Mouse (Mus musculus): ENCODE measurements around the gene Gm47841. TPM values are rescaled to one million over a fixed set of nuclear protein-coding genes. Genes with fewer than 3 reads are reported as not detected.

Gene Gm47841
- polyA plus RNA-seq, 1 experiment from 2014 or later, result not detected

GRCm38 (mm10) chr15:101086451-101086850 is 39.3 kb upstream of the Gm47841 start:
- no peaks in the 10 kb centered on the region for H3K36me3 ChIP-seq (ENCODE audit: control insufficient read depth, insufficient read depth, low read length)
- no peaks in the 10 kb centered on the region for H3K27me3 ChIP-seq (ENCODE audit: control insufficient read depth, insufficient read depth, low read depth, low read length)
- H3K9me3 ChIP-seq (ENCODE audit: control insufficient read depth, low read length), result no peaks in the 10 kb centered on the region
- no peak overlapping the region for H3K27ac ChIP-seq (ENCODE audit: low read length)
- whole genome bisulfite sequencing, result 63% methylated on average over 9 of the region's 9 CpGs
- H3K4me1 ChIP-seq (replicated peaks; ENCODE audit: control insufficient read depth, insufficient read depth, low read length), result peaks cover 12% of the 10 kb centered on the region
- no peak overlapping the region for H3K4me3 ChIP-seq (ENCODE audit: low read length)
- H3K9ac ChIP-seq (ENCODE audit: low read length), result no peak overlapping the region
- H3K4me2 ChIP-seq (ENCODE audit: low read depth, low read length), result no peak overlapping the region
- no peak for ATAC-seq (ENCODE audit: low read depth)

DNA sequence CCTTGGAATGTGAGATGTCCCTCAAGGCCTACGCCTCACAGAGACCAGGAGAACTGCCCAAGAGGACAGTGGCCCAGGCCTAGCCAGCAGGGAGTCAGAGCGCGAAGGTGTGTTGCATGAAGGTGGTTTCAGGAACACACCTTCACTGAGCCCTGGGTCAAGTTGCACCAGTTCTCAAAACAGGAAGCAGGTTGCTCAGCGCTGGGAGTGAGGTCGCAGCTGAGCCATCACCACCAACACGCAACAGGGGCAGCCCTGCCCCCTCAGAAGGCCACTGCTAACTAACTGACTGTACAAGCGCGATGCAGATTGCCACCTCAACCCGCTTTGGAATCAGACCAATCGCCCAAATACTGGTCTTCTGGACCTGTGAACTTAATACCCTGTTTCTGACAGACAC is 37.3 kb upstream of the Gm47841 start:
- no peaks in the 10 kb centered on the region for H3K9me3 ChIP-seq (ENCODE audit: control insufficient read depth, low read length)
- no peaks in the 10 kb centered on the region for H3K36me3 ChIP-seq (ENCODE audit: control insufficient read depth, insufficient read depth, low read length)

DNA sequence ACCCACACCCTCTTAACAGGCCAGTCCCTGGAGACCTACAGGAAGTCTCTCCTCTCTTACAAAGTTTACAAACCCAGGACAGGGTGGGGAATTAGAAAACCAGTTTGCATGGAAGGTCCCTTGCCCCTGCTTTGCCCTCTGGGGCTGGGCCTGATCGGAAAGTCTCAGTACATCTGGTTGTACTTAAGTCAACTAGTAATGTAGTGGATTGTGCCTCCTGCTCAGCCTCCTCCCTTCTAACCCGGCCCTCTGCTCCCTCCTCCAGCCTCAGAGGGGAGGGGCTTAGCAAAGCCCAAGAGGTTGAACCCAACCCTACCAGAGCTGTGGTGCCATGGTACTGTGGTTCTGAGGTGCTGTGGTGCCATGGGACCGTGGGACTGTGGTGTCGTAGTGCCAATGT is 35.0 kb upstream of the Gm47841 start:
- Histone ChIP-seq H3K4me1 (replicated peaks; ENCODE audit: control insufficient read depth, insufficient read depth, low read length) (peaks cover 27% of the 10 kb centered on the region), H3K27ac (ENCODE audit: low read length) (peak overlapping the region; percentile 25; the same call in 1 of the 2 replicates), H3K27me3 (ENCODE audit: control insufficient read depth, insufficient read depth, low read depth, low read length) (no peaks in the 10 kb centered on the region), H3K36me3 (ENCODE audit: control insufficient read depth, insufficient read depth, low read length) (no peaks in the 10 kb centered on the region), H3K4me3 (ENCODE audit: low read length) (no peak overlapping the region), H3K4me2 (ENCODE audit: low read depth, low read length) (no peak overlapping the region), H3K9ac (ENCODE audit: low read length) (no peak overlapping the region), H3K9me3 (ENCODE audit: control insufficient read depth, low read length) (no peaks in the 10 kb centered on the region)
- ATAC-seq (ENCODE audit: low read depth), result no peak
- 50% methylated on average over 4 of the region's 4 CpGs for WGBS

More for the DNA sequence above, 37.3 kb upstream of the Gm47841 start:
- 65% methylated on average over 10 of the region's 10 CpGs for WGBS
- H3K4me3 ChIP-seq (ENCODE audit: low read length), result no peak overlapping the region
- no peak overlapping the region for H3K27ac ChIP-seq (ENCODE audit: low read length)
- H3K27me3 ChIP-seq (ENCODE audit: control insufficient read depth, insufficient read depth, low read depth, low read length), result no peaks in the 10 kb centered on the region
- H3K9ac ChIP-seq (ENCODE audit: low read length), result no peak overlapping the region
- ATAC-seq (ENCODE audit: low read depth), result no peak
- no peak overlapping the region for H3K4me2 ChIP-seq (ENCODE audit: low read depth, low read length)
- H3K4me1 ChIP-seq (replicated peaks; ENCODE audit: control insufficient read depth, insufficient read depth, low read length), result peaks cover 17% of the 10 kb centered on the region

- no peak for ATAC-seq (ENCODE audit: low read depth)
- H3K4me2 ChIP-seq (ENCODE audit: low read depth, low read length), result no peak overlapping the region
- peak overlapping the region; percentile 50 for H3K27ac ChIP-seq (ENCODE audit: low read length)
- H3K4me1 ChIP-seq (replicated peaks; ENCODE audit: control insufficient read depth, insufficient read depth, low read length), result peaks cover 37% of the 10 kb centered on the region
- H3K4me3 ChIP-seq (ENCODE audit: low read length), result no peak overlapping the region
- H3K36me3 ChIP-seq (ENCODE audit: control insufficient read depth, insufficient read depth, low read length), result no peaks in the 10 kb centered on the region
- H3K9me3 ChIP-seq (ENCODE audit: control insufficient read depth, low read length), result no peaks in the 10 kb centered on the region
- H3K9ac ChIP-seq (ENCODE audit: low read length), result no peak overlapping the region
- H3K27me3 ChIP-seq (ENCODE audit: control insufficient read depth, insufficient read depth, low read depth, low read length), result peaks cover 4% of the 10 kb centered on the region; the same call in 1 of the 2 replicates
- WGBS, result 75% methylated on average over 7 of the region's 7 CpGs
Measured at GRCm38 (mm10) chr15:101081035-101081548, 33.9 kb upstream of the Gm47841 start.

DNA sequence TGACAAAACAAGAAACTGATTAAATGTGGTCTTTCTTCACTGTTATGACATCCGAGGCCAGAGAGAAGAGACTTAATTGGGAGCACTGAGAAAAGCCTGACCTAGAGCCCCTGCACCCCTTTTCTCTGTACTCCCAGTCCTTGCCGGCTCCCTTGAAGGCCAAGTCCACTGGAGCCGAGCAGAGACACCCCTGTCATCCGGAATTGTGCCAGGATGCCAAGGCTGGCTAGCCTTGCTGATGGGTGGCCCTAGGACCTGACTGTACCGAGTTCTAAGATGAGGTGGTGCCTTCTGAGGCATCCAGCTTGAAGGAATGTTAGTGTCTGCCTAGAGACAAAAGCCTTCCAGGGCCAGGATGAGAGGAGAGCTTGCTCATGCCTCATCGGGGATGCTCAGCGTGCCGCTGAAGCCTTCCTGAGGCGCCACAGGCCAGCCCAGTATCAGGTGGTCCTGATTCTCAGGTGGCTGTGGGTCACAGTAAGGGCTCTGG is 32.9 kb upstream of the Gm47841 start:
- Histone ChIP-seq H3K36me3 (ENCODE audit: control insufficient read depth, insufficient read depth, low read length) (no peaks in the 10 kb centered on the region), H3K27ac (ENCODE audit: low read length) (peak overlapping the region; percentile 73), H3K9ac (ENCODE audit: low read length) (no peak overlapping the region; the same call in 1 of the 2 replicates), H3K4me3 (ENCODE audit: low read length) (no peak overlapping the region), H3K9me3 (ENCODE audit: control insufficient read depth, low read length) (no peaks in the 10 kb centered on the region), H3K27me3 (ENCODE audit: control insufficient read depth, insufficient read depth, low read depth, low read length) (peaks cover 7% of the 10 kb centered on the region; the same call in 1 of the 2 replicates), H3K4me1 (replicated peaks; ENCODE audit: control insufficient read depth, insufficient read depth, low read length) (peaks cover 46% of the 10 kb centered on the region), H3K4me2 (ENCODE audit: low read depth, low read length) (no peak overlapping the region)
- 80% methylated on average over 9 of the region's 9 CpGs for WGBS
- no peak for ATAC-seq (ENCODE audit: low read depth)

DNA sequence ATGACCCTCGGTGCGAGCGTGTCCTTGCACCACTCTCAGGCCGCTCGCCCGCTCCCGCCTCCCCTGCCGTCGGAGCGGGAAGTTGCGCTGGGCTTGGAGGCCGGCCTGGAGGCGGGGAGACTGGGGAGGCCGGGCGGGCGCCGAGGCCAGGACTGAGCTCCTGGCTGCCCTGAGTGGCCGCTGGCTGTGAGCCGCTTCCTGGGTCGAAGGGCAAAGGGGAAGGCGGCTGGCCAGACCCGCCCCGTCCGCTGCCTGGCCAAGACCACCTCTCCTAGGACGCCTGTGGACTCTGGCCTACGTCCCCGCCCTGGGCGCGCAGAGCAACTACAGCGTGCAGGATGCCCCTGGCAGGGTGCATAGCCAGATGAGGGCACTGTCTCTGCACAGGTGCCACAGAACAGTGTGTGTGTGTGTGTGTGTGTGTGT is 31.5 kb upstream of the Gm47841 start:
- ATAC-seq (ENCODE audit: low read depth), result peak; percentile 88
- Histone ChIP-seq H3K36me3 (ENCODE audit: control insufficient read depth, insufficient read depth, low read length) (no peaks in the 10 kb centered on the region), H3K27me3 (ENCODE audit: control insufficient read depth, insufficient read depth, low read depth, low read length) (peaks cover 7% of the 10 kb centered on the region; the same call in 1 of the 2 replicates), H3K27ac (ENCODE audit: low read length) (peak overlapping the region; percentile 93), H3K9me3 (ENCODE audit: control insufficient read depth, low read length) (no peaks in the 10 kb centered on the region), H3K4me1 (replicated peaks; ENCODE audit: control insufficient read depth, insufficient read depth, low read length) (peaks cover 47% of the 10 kb centered on the region), H3K4me3 (ENCODE audit: low read length) (peak overlapping the region; percentile 86), H3K4me2 (ENCODE audit: low read depth, low read length) (peak overlapping the region; percentile 88), H3K9ac (ENCODE audit: low read length) (peak overlapping the region; percentile 90)
- 3% methylated on average over 29 of the region's 30 CpGs for WGBS

GRCm38 (mm10) chr15:101077813-101078730 is 30.9 kb upstream of the Gm47841 start, which contains the start of gene Fignl2:
Fignl2 (minus strand) TSS chr15:101078567.
- H3K4me1 ChIP-seq (replicated peaks; ENCODE audit: control insufficient read depth, insufficient read depth, low read length), result peaks cover 54% of the 10 kb centered on the region
- H3K9ac ChIP-seq (ENCODE audit: low read length), result peak within 1 kb of the TSS; percentile 90
- H3K4me3 ChIP-seq (ENCODE audit: low read length), result peak within 1 kb of the TSS; percentile 86
- under 1% methylated on average over 55 of the region's 96 CpGs for WGBS
- peak within 1 kb of the TSS; percentile 93 for H3K27ac ChIP-seq (ENCODE audit: low read length)
- ATAC-seq (ENCODE audit: low read depth), result peak; percentile 66
- peak within 1 kb of the TSS; percentile 88 for H3K4me2 ChIP-seq (ENCODE audit: low read depth, low read length)
- H3K9me3 ChIP-seq (ENCODE audit: control insufficient read depth, low read length), result no peaks in the 10 kb centered on the region
- peaks cover 7% of the 10 kb centered on the region; the same call in 1 of the 2 replicates for H3K27me3 ChIP-seq (ENCODE audit: control insufficient read depth, insufficient read depth, low read depth, low read length)
- no peaks in the 10 kb centered on the region for H3K36me3 ChIP-seq (ENCODE audit: control insufficient read depth, insufficient read depth, low read length)

- peak overlapping the region; percentile 93 for H3K27ac ChIP-seq (ENCODE audit: low read length)
- H3K4me1 ChIP-seq (replicated peaks; ENCODE audit: control insufficient read depth, insufficient read depth, low read length), result peaks cover 58% of the 10 kb centered on the region
- WGBS, result 1% methylated on average over 34 of the region's 34 CpGs
- H3K27me3 ChIP-seq (ENCODE audit: control insufficient read depth, insufficient read depth, low read depth, low read length), result peaks cover 7% of the 10 kb centered on the region; the same call in 1 of the 2 replicates
- H3K4me2 ChIP-seq (ENCODE audit: low read depth, low read length), result peak overlapping the region; percentile 88
- no peak for ATAC-seq (ENCODE audit: low read depth)
- H3K9ac ChIP-seq (ENCODE audit: low read length), result peak overlapping the region; percentile 90
- no peaks in the 10 kb centered on the region for H3K36me3 ChIP-seq (ENCODE audit: control insufficient read depth, insufficient read depth, low read length)
- peak overlapping the region; percentile 86 for H3K4me3 ChIP-seq (ENCODE audit: low read length)
- H3K9me3 ChIP-seq (ENCODE audit: control insufficient read depth, low read length), result no peaks in the 10 kb centered on the region
Measured at GRCm38 (mm10) chr15:101077001-101077812, 30.0 kb upstream of the Gm47841 start.

All from lung, embryonic 16.5 days (tissue).